Mouse (Mus musculus): ENCODE data around the gene Pdxk.

DNA sequence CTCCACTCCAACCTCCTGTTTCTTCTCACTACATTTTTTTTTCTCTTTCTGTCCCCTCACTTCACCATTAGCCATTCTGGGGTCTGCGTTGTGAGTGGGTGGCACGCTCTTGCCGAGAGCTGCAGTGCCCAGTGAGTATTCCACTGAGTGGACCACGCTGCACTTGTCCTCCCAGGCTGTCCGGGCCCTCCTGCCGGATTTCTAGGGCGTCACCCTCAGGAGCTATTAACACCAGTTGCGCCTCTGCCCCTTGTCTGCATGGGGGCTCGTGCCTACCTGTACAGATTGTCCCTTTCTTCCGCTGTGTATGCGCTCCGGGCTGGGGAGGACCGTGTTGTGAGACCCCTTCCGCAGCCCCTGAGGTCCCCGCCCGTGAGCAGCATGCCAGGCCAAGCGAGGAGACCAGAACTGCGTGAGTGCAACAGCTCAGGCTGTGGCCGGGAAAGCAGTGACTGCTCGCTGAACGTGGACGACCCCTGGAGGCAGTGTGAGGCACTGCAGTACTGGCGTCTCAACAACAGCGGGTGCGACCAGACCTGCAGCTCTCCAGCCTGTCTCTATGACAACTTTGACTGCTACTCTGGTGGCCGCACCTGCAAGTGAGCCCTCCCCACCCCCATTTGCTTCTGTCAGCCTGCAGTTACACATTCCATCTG, 22.8 kb upstream of the Pdxk start:
- TF ChIP-seq RCOR1 (conservative IDR thresholded peaks at IDR 0.05; ENCODE audit: low read depth, low read length) (no peak), GABPA (IDR thresholded peaks at IDR 0.05; ENCODE audit: insufficient replicate concordance, low read depth, low read length) (no peak), POLR2A (IDR thresholded peaks at IDR 0.05; ENCODE audit: low read depth, low read length) (no peak), EP300 (IDR thresholded peaks at IDR 0.05; ENCODE audit: low read length) (no peak), CTCF (conservative IDR thresholded peaks at IDR 0.05 in 1 of 2, IDR thresholded peaks at IDR 0.05 in 1 of 2; ENCODE audit: low read depth in 2 of 2, low read length in 2 of 2) (peak; percentile 85 to 86), TCF12 (IDR thresholded peaks at IDR 0.05; ENCODE audit: low read depth, low read length) (no peak), USF1 (IDR thresholded peaks at IDR 0.05; ENCODE audit: low read depth, low read length) (no peak), E2F4 (IDR thresholded peaks at IDR 0.05; ENCODE audit: insufficient replicate concordance, low read depth, low read length) (no peak), TBP (conservative IDR thresholded peaks at IDR 0.05; ENCODE audit: low read depth, low read length) (no peak), ETS1 (conservative IDR thresholded peaks at IDR 0.05; ENCODE audit: low read depth, low read length) (no peak), ZKSCAN1 (IDR thresholded peaks at IDR 0.05; ENCODE audit: borderline replicate concordance, low read depth, low read length) (no peak), JUND (conservative IDR thresholded peaks at IDR 0.05; ENCODE audit: low read depth, low read length) (no peak), KAT2A (IDR thresholded peaks at IDR 0.05; ENCODE audit: insufficient replicate concordance, low read length) (no peak), SIN3A (IDR thresholded peaks at IDR 0.05; ENCODE audit: low read length) (no peak)
